Mouse (Mus musculus) myocyte (in vitro differentiated cells): ENCODE data around the gene Cmtm4. TPM values are rescaled to one million over a fixed set of nuclear protein-coding genes. Genes with fewer than 3 reads are reported as not detected.

Experiments
- H3K27me3 ChIP-seq: one replicate; pipeline ENCODE4 v1.6.1; 2011; ENCODE audit not compliant: control insufficient read depth, insufficient read depth, insufficient read length
- H3K36me3 ChIP-seq: one replicate; pipeline ENCODE4 v1.6.1; 2011; ENCODE audit not compliant: control insufficient read depth, insufficient read depth
- H3K4me2 ChIP-seq: one replicate; pipeline ENCODE4 v1.6.1; 2011; ENCODE audit warnings: low read depth, control low read depth
- H3K4me3 ChIP-seq: one replicate; pipeline ENCODE4 v1.5.1; 2011; ENCODE audit warnings: mild to moderate bottlenecking, control low read depth, moderate library complexity
- H3K79me2 ChIP-seq: one replicate; pipeline ENCODE4 v1.6.1; 2011; ENCODE audit not compliant: control insufficient read depth, insufficient read depth
- H3ac ChIP-seq: one replicate; pipeline ENCODE4 v1.6.1; 2011; ENCODE audit not compliant: control insufficient read depth, insufficient read length
- CEBPB ChIP-seq: IDR thresholded peaks from 2 replicates; pipeline ENCODE4 v1.6.1; 2011; ENCODE audit warnings: mild to moderate bottlenecking, moderate library complexity; ENCODE audit not compliant: poor library complexity, insufficient read depth, severe bottlenecking
- E2F4 ChIP-seq: IDR thresholded peaks from one replicate; pipeline ENCODE4 v1.6.1; 2011; ENCODE audit warnings: mild to moderate bottlenecking, control low read depth, moderate library complexity; ENCODE audit not compliant: insufficient read depth
- MAX ChIP-seq: IDR thresholded peaks from one replicate; pipeline ENCODE4 v1.6.1; 2011; ENCODE audit warnings: low read depth, mild to moderate bottlenecking, control low read depth
- MYOD1 ChIP-seq, 3 experiments: IDR thresholded peaks; one replicate each; pipeline ENCODE4 v1.6.1; 2011; ENCODE audit warnings: control low read depth in 2 of 3, low read depth in 2 of 3, mild to moderate bottlenecking in 2 of 3, moderate library complexity in 1 of 3; ENCODE audit not compliant: insufficient read length in 2 of 3, control insufficient read depth in 1 of 3
- MYOG ChIP-seq, 3 experiments: IDR thresholded peaks; one replicate each; pipeline ENCODE4 v1.6.1; 2011; ENCODE audit warnings: control low read depth in 2 of 3, low read depth in 2 of 3, mild to moderate bottlenecking in 2 of 3; ENCODE audit not compliant: insufficient read length in 2 of 3, control insufficient read depth in 1 of 3, insufficient read depth in 1 of 3
- POLR2A ChIP-seq: IDR thresholded peaks from one replicate; pipeline ENCODE4 v1.6.1; 2011; ENCODE audit warnings: low read depth, mild to moderate bottlenecking, control low read depth, moderate library complexity; ENCODE audit not compliant: insufficient read length
- POLR2AphosphoS2 ChIP-seq: IDR thresholded peaks from one replicate; pipeline ENCODE4 v1.6.1; 2011; ENCODE audit warnings: low read depth, control low read depth; ENCODE audit not compliant: insufficient read length
- REST ChIP-seq: IDR thresholded peaks from one replicate; pipeline ENCODE4 v1.6.1; 2011; ENCODE audit warnings: mild to moderate bottlenecking, control low read depth, moderate library complexity; ENCODE audit not compliant: insufficient read depth, insufficient read length
- SRF ChIP-seq: IDR thresholded peaks from one replicate; pipeline ENCODE4 v1.6.1; 2011; ENCODE audit warnings: low read depth; ENCODE audit not compliant: control insufficient read depth, insufficient read length
- TCF12 ChIP-seq: IDR thresholded peaks from one replicate; pipeline ENCODE4 v1.6.1; 2011; ENCODE audit warnings: mild to moderate bottlenecking, control low read depth; ENCODE audit not compliant: poor library complexity, insufficient read depth, severe bottlenecking
- TCF3 ChIP-seq: IDR thresholded peaks from one replicate; pipeline ENCODE4 v1.6.1; 2011; ENCODE audit warnings: low read depth, control low read depth; ENCODE audit not compliant: insufficient read length
- USF1 ChIP-seq: IDR thresholded peaks from one replicate; pipeline ENCODE4 v1.6.1; 2011; ENCODE audit warnings: low read depth, mild to moderate bottlenecking, control low read depth, moderate library complexity
- polyA plus RNA-seq: library from polyadenylated mRNA; unstranded; fragments of >200 nt; fragmentation: generic; extraction: Trizol; gene quantifications from one replicate; pipeline ENCODE4 v1.2.1, GENCODE M21; 2012; ENCODE audit warnings: missing spikeins

Gene Cmtm4
- polyA plus RNA-seq, 1 experiment: 5.5 TPM

DNA sequence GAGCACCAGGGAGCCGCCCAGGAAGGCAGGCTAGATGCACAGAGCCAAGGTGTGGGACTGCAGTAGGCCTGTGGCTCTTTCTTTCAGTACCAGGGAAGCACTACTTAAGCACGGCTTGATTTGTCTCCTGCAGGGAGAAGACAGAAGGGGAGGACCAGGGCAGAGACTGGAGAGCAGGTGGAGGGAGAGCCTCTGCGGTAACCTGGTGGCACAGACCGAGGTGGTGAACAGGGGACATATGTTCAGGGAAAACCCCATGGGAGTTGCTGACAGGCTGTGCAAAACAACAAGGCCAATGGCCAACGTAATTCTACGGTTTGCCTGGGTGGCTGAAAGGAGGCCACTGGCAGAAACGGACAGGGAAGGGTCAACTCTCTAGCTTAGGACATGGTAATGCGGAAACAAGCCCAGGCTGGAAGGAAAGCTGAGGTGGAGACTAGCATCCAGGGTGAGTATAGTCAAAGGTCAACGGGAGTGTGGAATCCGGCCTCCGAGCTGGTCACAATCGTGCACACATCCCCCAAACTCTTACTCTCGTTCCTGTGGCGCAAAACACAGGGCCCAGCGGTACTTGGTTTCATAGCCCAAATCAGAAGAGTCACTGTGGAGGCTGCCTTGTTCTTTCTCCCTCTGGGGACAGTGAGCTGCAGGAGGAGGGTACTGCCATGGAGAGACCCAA is 35.7 kb downstream of the Cmtm4 start:
- no peaks in the 10 kb centered on the region for H3K27me3 ChIP-seq
- H3ac ChIP-seq: no peak overlapping the region
- peaks cover 3% of the 10 kb centered on the region for H3K79me2 ChIP-seq
- no peak overlapping the region for H3K4me3 ChIP-seq
- TF ChIP-seq SRF (no peak), E2F4 (no peak), TCF3 (no peak), TCF12 (no peak), MAX (no peak), CEBPB (no peak), POLR2AphosphoS2 (no peak), MYOG (IDR thresholded peaks at IDR 0.05; ENCODE audit: control insufficient read depth in 1 of 3, insufficient read depth in 1 of 3, insufficient read length in 2 of 3, low read depth in 2 of 3) (no peak), REST (no peak), USF1 (no peak), MYOD1 (IDR thresholded peaks at IDR 0.05; ENCODE audit: control insufficient read depth in 1 of 3, insufficient read length in 2 of 3, low read depth in 2 of 3) (no peak), POLR2A (no peak)
- H3K4me2 ChIP-seq: no peak overlapping the region
- H3K36me3 ChIP-seq: no peaks in the 10 kb centered on the region

DNA sequence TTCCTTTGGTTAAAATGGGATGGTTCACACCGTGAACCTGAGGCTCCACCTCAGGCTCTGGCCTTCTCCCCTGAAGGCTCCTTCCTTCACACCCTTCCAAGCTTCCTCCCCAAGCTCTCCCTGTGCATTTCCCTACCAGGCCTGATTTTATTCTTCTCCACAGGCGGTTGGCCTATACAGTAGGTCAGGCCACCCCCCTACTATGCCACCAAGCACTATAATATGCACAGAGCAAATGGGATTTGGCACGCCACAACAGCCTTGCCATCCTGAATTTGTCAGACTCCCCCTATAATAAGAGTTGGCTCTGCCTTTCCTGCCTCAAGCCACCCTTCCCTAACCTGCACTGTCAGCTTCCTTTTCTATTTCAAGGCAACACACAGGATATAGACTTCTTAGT is 37.0 kb downstream of the Cmtm4 start:
- TF ChIP-seq CEBPB: no peak
- TF ChIP-seq MYOD1 (IDR thresholded peaks at IDR 0.05; ENCODE audit: control insufficient read depth in 1 of 3, insufficient read length in 2 of 3, low read depth in 2 of 3): no peak
- no peak for TF ChIP-seq REST
- no peak for TF ChIP-seq POLR2A
- no peak for TF ChIP-seq TCF3
- no peak for TF ChIP-seq MYOG (IDR thresholded peaks at IDR 0.05; ENCODE audit: control insufficient read depth in 1 of 3, insufficient read depth in 1 of 3, insufficient read length in 2 of 3, low read depth in 2 of 3)
- TF ChIP-seq TCF12: no peak
- no peak for TF ChIP-seq MAX
- TF ChIP-seq POLR2AphosphoS2: no peak
- no peak for TF ChIP-seq USF1
- TF ChIP-seq E2F4: no peak
- no peak for TF ChIP-seq SRF

GRCm38 (mm10) chr8:104354504-104354903 is 41.1 kb downstream of the Cmtm4 start:
- H3K36me3 ChIP-seq: no peaks in the 10 kb centered on the region

More for the DNA sequence above, 37.0 kb downstream of the Cmtm4 start:
- no peaks in the 10 kb centered on the region for H3K27me3 ChIP-seq
- no peak overlapping the region for H3K4me3 ChIP-seq
- H3ac ChIP-seq: no peak overlapping the region
- no peaks in the 10 kb centered on the region for H3K36me3 ChIP-seq
- H3K79me2 ChIP-seq: peaks cover 3% of the 10 kb centered on the region
- no peak overlapping the region for H3K4me2 ChIP-seq

DNA sequence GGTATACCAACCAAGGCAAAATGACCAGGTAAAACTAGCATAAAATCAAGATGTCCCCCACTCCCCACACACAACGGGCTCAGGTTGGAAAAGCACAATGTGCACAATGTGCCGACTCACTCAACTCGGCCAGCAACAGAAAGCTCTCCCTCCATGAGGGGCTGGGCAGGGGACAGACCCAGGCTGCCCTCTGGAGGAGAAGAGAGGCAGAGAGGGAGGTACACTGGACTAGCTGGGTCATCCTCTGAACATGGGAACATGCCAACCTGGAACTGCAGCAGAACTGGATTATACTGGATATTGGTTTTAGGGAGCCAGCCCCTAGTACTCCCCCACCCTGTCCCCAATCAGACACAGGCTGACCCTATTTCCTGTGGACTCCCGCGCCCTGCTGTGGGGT is 42.4 kb downstream of the Cmtm4 start:
- no peak overlapping the region for H3ac ChIP-seq
- TF ChIP-seq POLR2A: no peak
- H3K4me3 ChIP-seq: no peak overlapping the region
- H3K27me3 ChIP-seq: no peaks in the 10 kb centered on the region
- no peaks in the 10 kb centered on the region for H3K79me2 ChIP-seq
- H3K4me2 ChIP-seq: no peak overlapping the region
- H3K36me3 ChIP-seq: no peaks in the 10 kb centered on the region

More at GRCm38 (mm10) chr8:104354504-104354903, 41.1 kb downstream of the Cmtm4 start:
- H3ac ChIP-seq: no peak overlapping the region
- no peaks in the 10 kb centered on the region for H3K27me3 ChIP-seq
- H3K79me2 ChIP-seq: peaks cover 3% of the 10 kb centered on the region
- TF ChIP-seq REST (no peak), POLR2AphosphoS2 (no peak), MYOD1 (IDR thresholded peaks at IDR 0.05; ENCODE audit: control insufficient read depth in 1 of 3, insufficient read length in 2 of 3, low read depth in 2 of 3) (no peak), MYOG (IDR thresholded peaks at IDR 0.05; ENCODE audit: control insufficient read depth in 1 of 3, insufficient read depth in 1 of 3, insufficient read length in 2 of 3, low read depth in 2 of 3) (no peak), USF1 (no peak), CEBPB (no peak), POLR2A (no peak), E2F4 (no peak), SRF (no peak), TCF3 (no peak), MAX (no peak)
- no peak overlapping the region for H3K4me3 ChIP-seq
- H3K4me2 ChIP-seq: no peak overlapping the region

DNA sequence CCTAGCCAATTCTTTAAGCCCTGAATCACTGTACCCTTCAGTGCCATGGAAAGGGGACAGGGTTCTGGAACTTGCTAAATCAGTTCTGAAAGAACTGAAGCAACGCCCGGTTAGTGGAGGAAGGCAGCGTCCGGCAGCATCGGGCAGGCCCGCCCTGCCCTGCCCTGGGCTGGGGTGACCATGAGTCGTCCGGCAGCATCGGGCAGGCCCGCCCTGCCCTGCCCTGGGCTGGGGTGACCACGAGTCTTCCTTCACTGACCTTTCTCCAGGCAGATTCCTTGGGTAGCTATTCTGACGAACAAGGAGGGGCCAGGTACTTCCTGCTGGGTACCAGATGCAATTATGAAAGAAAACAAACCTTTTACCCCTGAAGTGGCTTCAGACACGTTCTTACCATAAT is 45.6 kb downstream of the Cmtm4 start:
- H3K79me2 ChIP-seq: no peaks in the 10 kb centered on the region
- no peak overlapping the region for H3K4me2 ChIP-seq
- no peaks in the 10 kb centered on the region for H3K27me3 ChIP-seq
- H3ac ChIP-seq: no peak overlapping the region
- TF ChIP-seq MAX: no peak
- TF ChIP-seq MYOG (IDR thresholded peaks at IDR 0.05; ENCODE audit: control insufficient read depth in 1 of 3, insufficient read depth in 1 of 3, insufficient read length in 2 of 3, low read depth in 2 of 3): no peak
- no peak for TF ChIP-seq SRF
- no peak for TF ChIP-seq USF1
- no peak for TF ChIP-seq TCF12
- no peak for TF ChIP-seq POLR2A
- TF ChIP-seq MYOD1 (IDR thresholded peaks at IDR 0.05; ENCODE audit: control insufficient read depth in 1 of 3, insufficient read length in 2 of 3, low read depth in 2 of 3): no peak
- no peak for TF ChIP-seq CEBPB
- H3K36me3 ChIP-seq: no peaks in the 10 kb centered on the region
- no peak overlapping the region for H3K4me3 ChIP-seq
